Mouse (Mus musculus) hematopoietic stem cell, adult 5-6 weeks (primary cell): ENCODE data around the gene Stk39. TPM values are rescaled to one million over a fixed set of nuclear protein-coding genes. Genes with fewer than 3 reads are reported as not detected.

Experiments used
- ATAC-seq, 2 experiments: fragments of 125-278 bp in 1 of 2; replicated peaks in 1 of 2; 2 replicates each; pipeline ENCODE4 v1.8.0; 2016 to 2017; ENCODE audit warnings: inconsistent platforms in 2 of 2, mild to moderate bottlenecking in 2 of 2, moderate number of reproducible peaks in 2 of 2, low read depth in 1 of 2, moderate TSS enrichment in 1 of 2; ENCODE audit not compliant: low FRiP score in 2 of 2, poor library complexity in 2 of 2, severe bottlenecking in 2 of 2, insufficient read depth in 1 of 2, low TSS enrichment in 1 of 2
- total RNA-seq: library from RNA; stranded (forward); fragments of 172-1452, 232-1000 nt; gene quantifications from 2 replicates; pipeline ENCODE4 v1.2.3, GENCODE M21; 2017

The Stk39 gene
- total RNA-seq, 1 experiment from 2014 or later: 11.0 TPM

- ATAC-seq: no peak
Measured at GRCm38 (mm10) chr2:68291895-68292294, 180.2 kb downstream of the Stk39 start.

GRCm38 (mm10) chr2:68289961-68290360 lies 182.1 kb downstream of the Stk39 start:
- ATAC-seq: no peak

GRCm38 (mm10) chr2:68289177-68289576 lies 182.9 kb downstream of the Stk39 start:
- ATAC-seq: no peak

- ATAC-seq: no peak
Measured at GRCm38 (mm10) chr2:68288106-68288505, 184.0 kb downstream of the Stk39 start.

GRCm38 (mm10) chr2:68284391-68284790 lies 187.7 kb downstream of the Stk39 start:
- ATAC-seq: no peak

GRCm38 (mm10) chr2:68283021-68283548 lies 189.0 kb downstream of the Stk39 start:
- ATAC-seq: no peak

GRCm38 (mm10) chr2:68281575-68281974 lies 190.5 kb downstream of the Stk39 start:
- ATAC-seq: no peak

GRCm38 (mm10) chr2:68271301-68271700 lies 200.8 kb downstream of the Stk39 start:
- no peak for ATAC-seq

- no peak for ATAC-seq
Measured at GRCm38 (mm10) chr2:68270836-68271235, 201.2 kb downstream of the Stk39 start.

GRCm38 (mm10) chr2:68269646-68270045 lies 202.4 kb downstream of the Stk39 start:
- ATAC-seq: no peak

GRCm38 (mm10) chr2:68264826-68265225 lies 207.2 kb downstream of the Stk39 start:
- no peak for ATAC-seq

GRCm38 (mm10) chr2:68260911-68261310 lies 211.2 kb downstream of the Stk39 start:
- ATAC-seq: no peak

- no peak for ATAC-seq
Measured at GRCm38 (mm10) chr2:68257571-68257970, 214.5 kb downstream of the Stk39 start.

GRCm38 (mm10) chr2:68256472-68256871 lies 215.6 kb downstream of the Stk39 start:
- no peak for ATAC-seq

GRCm38 (mm10) chr2:68254756-68255155 lies 217.3 kb downstream of the Stk39 start:
- ATAC-seq: no peak

- no peak for ATAC-seq
Measured at GRCm38 (mm10) chr2:68253222-68253621, 218.8 kb downstream of the Stk39 start.

- no peak for ATAC-seq
Measured at GRCm38 (mm10) chr2:68252048-68252758, 219.9 kb downstream of the Stk39 start.

- ATAC-seq: no peak
Measured at GRCm38 (mm10) chr2:68250897-68251296, 221.2 kb downstream of the Stk39 start.

GRCm38 (mm10) chr2:68249855-68250424 lies 222.1 kb downstream of the Stk39 start:
- ATAC-seq: peak; percentile 58 to 68; a peak in 3 of 4 replicates
